Mouse (Mus musculus): ENCODE measurements around the gene Rsl24d1. TPM values are rescaled to one million over a fixed set of nuclear protein-coding genes. Genes with fewer than 3 reads are reported as not detected.
A peak's percentile ranks its signal among the peaks of the same experiment; 100 is the strongest.
"Not testable (repeated sequence)": the region's sequence is repeated elsewhere in the genome, so short reads cannot be mapped to it uniquely, and the experiment has no call there.

Gene Rsl24d1
- polyA plus RNA-seq, 1 experiment from 2014 or later = 119 TPM

GRCm38 (mm10) chr9:73103880-73104198, 9.4 kb upstream of the Rsl24d1 start:
- no peaks in the 10 kb centered on the region for H3K36me3 ChIP-seq
- H3K27me3 ChIP-seq = peaks cover 55% of the 10 kb centered on the region
- no peaks in the 10 kb centered on the region for H3K9me3 ChIP-seq (replicated peaks)
- no peak overlapping the region for H3K27ac ChIP-seq
- H3K4me3 ChIP-seq (replicated peaks) = peak overlapping the region; percentile 47
- peak overlapping the region; percentile 35; the same call in 1 of the 2 replicates for H3K9ac ChIP-seq
- peaks cover 12% of the 10 kb centered on the region for H3K4me1 ChIP-seq
- peak overlapping the region; percentile 86 for H3K4me2 ChIP-seq
- 45% methylated on average over 5 of the region's 5 CpGs for WGBS
- ATAC-seq (replicated peaks; ENCODE audit: low FRiP score) = peak; percentile 69

GRCm38 (mm10) chr9:73105141-73105540, 8.1 kb upstream of the Rsl24d1 start:
- H3K27me3 ChIP-seq = peaks cover 55% of the 10 kb centered on the region
- no peak overlapping the region for H3K4me3 ChIP-seq (replicated peaks)
- ATAC-seq (replicated peaks; ENCODE audit: low FRiP score) = no peak
- H3K27ac ChIP-seq = no peak overlapping the region
- H3K4me1 ChIP-seq = peaks cover 12% of the 10 kb centered on the region
- no peaks in the 10 kb centered on the region for H3K36me3 ChIP-seq
- H3K9me3 ChIP-seq (replicated peaks) = no peaks in the 10 kb centered on the region
- 68% methylated on average over 1 of the region's 1 CpGs for WGBS
- H3K4me2 ChIP-seq = no peak overlapping the region
- H3K9ac ChIP-seq = no peak overlapping the region

GRCm38 (mm10) chr9:73105771-73106170, 7.5 kb upstream of the Rsl24d1 start:
- Histone ChIP-seq H3K36me3 (no peaks in the 10 kb centered on the region), H3K27ac (no peak overlapping the region), H3K9ac (no peak overlapping the region), H3K4me2 (no peak overlapping the region), H3K4me1 (peaks cover 12% of the 10 kb centered on the region), H3K27me3 (peaks cover 55% of the 10 kb centered on the region), H3K9me3 (replicated peaks) (no peaks in the 10 kb centered on the region), H3K4me3 (replicated peaks) (no peak overlapping the region)
- no peak for ATAC-seq (replicated peaks; ENCODE audit: low FRiP score)

DNA sequence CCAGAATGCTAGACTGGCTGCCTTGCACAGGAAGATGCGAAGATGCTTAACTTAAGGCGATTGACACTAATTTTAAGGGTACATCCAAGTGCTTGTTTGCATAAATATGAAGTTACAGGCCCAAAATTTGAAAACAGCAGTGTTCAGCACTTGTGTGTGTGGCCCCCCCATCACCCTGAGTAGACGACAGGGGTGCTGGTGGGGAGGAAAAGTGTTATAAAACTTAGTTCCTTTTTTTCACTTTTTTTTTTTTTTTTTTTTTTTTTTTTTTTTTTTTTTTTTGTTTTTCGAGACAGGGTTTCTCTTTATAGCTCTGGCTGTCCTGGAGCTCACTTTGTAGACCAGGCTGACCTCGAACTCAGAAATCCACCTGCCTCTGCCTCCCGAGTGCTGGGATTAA, 3.5 kb downstream of the Rsl24d1 start:
- not testable (repeated sequence) for H3K27me3 ChIP-seq; H3K4me2 ChIP-seq; H3K4me3 ChIP-seq (replicated peaks); H3K27ac ChIP-seq; ATAC-seq (replicated peaks; ENCODE audit: low FRiP score); H3K9ac ChIP-seq; H3K9me3 ChIP-seq (replicated peaks)
- Histone ChIP-seq H3K4me1 (peaks cover 12% of the 10 kb centered on the region), H3K36me3 (peaks cover 63% of the 10 kb centered on the region)
- WGBS = 89% methylated on average over 5 of the region's 6 CpGs

- H3K27ac ChIP-seq = no peak overlapping the region
- no peak overlapping the region for H3K4me3 ChIP-seq (replicated peaks)
- ATAC-seq (replicated peaks; ENCODE audit: low FRiP score) = no peak
- WGBS = 85% methylated on average over 4 of the region's 4 CpGs
- no peak overlapping the region for H3K9ac ChIP-seq
- H3K27me3 ChIP-seq = no peaks in the 10 kb centered on the region
- peaks cover 75% of the 10 kb centered on the region for H3K36me3 ChIP-seq
- H3K9me3 ChIP-seq (replicated peaks) = no peaks in the 10 kb centered on the region
- peaks cover 8% of the 10 kb centered on the region for H3K4me1 ChIP-seq
- no peak overlapping the region for H3K4me2 ChIP-seq
Observed at GRCm38 (mm10) chr9:73118012-73118411, 4.8 kb downstream of the Rsl24d1 start.

DNA sequence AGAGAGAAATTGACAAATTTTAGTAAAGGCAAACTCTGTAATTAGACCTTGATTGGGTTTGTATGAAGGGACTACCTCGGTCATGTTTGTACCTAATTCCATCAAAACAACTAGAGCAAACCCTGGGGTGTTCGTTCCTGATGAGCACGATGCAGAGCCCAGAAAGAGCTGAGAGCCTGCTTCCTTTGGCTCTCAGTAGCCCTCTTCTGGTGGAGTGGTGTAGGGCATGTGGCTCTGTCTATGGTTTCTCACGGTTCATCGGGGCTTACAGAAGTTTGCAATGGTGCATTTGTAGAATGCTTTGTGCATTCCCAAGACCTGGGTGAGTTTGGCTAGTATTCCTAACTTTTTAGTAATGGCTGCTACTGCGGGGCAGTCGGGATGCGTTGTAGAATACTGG, 8.5 kb downstream of the Rsl24d1 start:
- WGBS = 75% methylated on average over 8 of the region's 8 CpGs
- Histone ChIP-seq H3K36me3 (peaks cover 92% of the 10 kb centered on the region), H3K27me3 (no peaks in the 10 kb centered on the region), H3K9ac (no peak overlapping the region), H3K4me1 (no peaks in the 10 kb centered on the region), H3K4me2 (no peak overlapping the region), H3K27ac (no peak overlapping the region), H3K4me3 (replicated peaks) (no peak overlapping the region), H3K9me3 (replicated peaks) (no peaks in the 10 kb centered on the region)
- no peak for ATAC-seq (replicated peaks; ENCODE audit: low FRiP score)

- no peak overlapping the region for H3K27ac ChIP-seq
- no peak overlapping the region for H3K9ac ChIP-seq
- H3K4me2 ChIP-seq = no peak overlapping the region
- no peak overlapping the region for H3K4me3 ChIP-seq (replicated peaks)
- H3K36me3 ChIP-seq = peaks cover 96% of the 10 kb centered on the region
- no peaks in the 10 kb centered on the region for H3K9me3 ChIP-seq (replicated peaks)
- 87% methylated on average over 8 of the region's 8 CpGs for WGBS
- ATAC-seq (replicated peaks; ENCODE audit: low FRiP score) = no peak
- no peaks in the 10 kb centered on the region for H3K27me3 ChIP-seq
- 0 out of 2 replicates have a peak, but pooled peaks cover 3% of the 10 kb centered on the region for H3K4me1 ChIP-seq
Observed at GRCm38 (mm10) chr9:73125043-73125570, 11.9 kb downstream of the Rsl24d1 start.

DNA sequence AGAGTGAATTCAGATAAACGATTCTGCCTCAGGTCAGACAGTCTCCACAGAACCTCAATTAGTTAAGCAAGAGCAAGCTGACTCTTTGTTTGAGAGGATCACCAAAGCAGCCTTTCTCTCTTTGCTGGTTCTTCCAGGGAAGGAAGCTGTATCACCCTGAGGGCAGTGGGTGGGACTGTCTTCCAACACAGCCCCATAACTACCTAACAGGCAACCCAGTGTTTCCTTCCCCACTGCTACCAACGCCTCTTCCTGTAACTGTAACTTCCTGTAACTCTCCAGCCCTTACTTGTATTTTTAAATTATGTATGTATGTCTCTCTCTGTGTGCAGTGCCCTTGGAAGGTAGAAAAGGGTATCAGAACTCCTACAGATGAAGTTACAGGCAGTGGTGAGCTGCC, 14.2 kb downstream of the Rsl24d1 start:
- Histone ChIP-seq H3K4me1 (0 out of 2 replicates have a peak, but pooled peaks cover 4% of the 10 kb centered on the region), H3K27ac (no peak overlapping the region), H3K4me2 (no peak overlapping the region), H3K9me3 (replicated peaks) (no peaks in the 10 kb centered on the region), H3K36me3 (peaks cover 74% of the 10 kb centered on the region), H3K27me3 (no peaks in the 10 kb centered on the region), H3K4me3 (replicated peaks) (no peak overlapping the region), H3K9ac (no peak overlapping the region)
- WGBS = 88% methylated on average over 2 of the region's 2 CpGs
- ATAC-seq (replicated peaks; ENCODE audit: low FRiP score) = no peak

DNA sequence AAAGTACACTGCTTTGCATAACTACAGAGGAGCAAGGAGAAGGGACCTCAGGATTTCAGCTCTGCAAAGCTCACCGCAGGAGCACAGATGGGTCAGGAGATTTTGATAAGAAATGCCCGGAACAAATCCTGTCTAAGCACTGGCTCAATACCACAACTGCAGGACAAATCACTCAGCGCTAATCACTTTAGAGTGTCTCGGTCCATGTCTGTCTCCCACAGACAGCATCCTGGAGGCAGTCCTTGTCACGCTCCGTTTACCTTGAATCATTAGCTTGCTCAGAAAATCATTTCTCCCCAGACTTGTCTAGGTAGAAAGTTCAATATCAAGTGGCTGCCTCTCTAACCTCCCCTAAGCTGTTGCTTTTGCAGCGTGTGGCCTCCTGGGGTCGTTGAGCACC, 16.6 kb downstream of the Rsl24d1 start:
- 59% methylated on average over 8 of the region's 8 CpGs for WGBS
- Histone ChIP-seq H3K27ac (no peak overlapping the region), H3K4me3 (replicated peaks) (no peak overlapping the region), H3K4me1 (0 out of 2 replicates have a peak, but pooled peaks cover 4% of the 10 kb centered on the region), H3K9me3 (replicated peaks) (no peaks in the 10 kb centered on the region), H3K4me2 (no peak overlapping the region), H3K27me3 (no peaks in the 10 kb centered on the region), H3K9ac (no peak overlapping the region), H3K36me3 (peaks cover 52% of the 10 kb centered on the region)
- no peak for ATAC-seq (replicated peaks; ENCODE audit: low FRiP score)

DNA sequence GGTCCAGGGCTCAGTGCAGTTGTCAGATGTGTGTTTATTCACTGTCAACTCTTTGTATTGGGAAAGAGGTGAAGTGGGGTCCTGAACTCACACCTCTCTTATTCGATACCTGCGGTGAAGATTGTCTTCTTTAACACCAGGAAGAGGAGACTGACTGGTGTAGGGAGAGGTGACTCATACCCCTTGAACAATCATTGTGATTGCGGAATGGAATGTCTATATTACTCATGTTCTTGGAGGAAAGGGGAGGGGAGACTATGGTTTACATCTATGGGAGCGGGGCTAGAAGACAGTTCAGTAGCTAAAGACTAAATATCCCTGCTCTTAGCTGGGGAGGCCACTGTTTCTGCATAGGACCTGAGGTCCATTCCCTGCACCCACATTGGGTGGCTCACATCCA, 17.3 kb downstream of the Rsl24d1 start:
- Histone ChIP-seq H3K36me3 (peaks cover 45% of the 10 kb centered on the region), H3K4me2 (no peak overlapping the region), H3K9me3 (replicated peaks) (no peaks in the 10 kb centered on the region), H3K4me3 (replicated peaks) (no peak overlapping the region), H3K4me1 (0 out of 2 replicates have a peak, but pooled peaks cover 4% of the 10 kb centered on the region), H3K9ac (no peak overlapping the region), H3K27me3 (no peaks in the 10 kb centered on the region), H3K27ac (no peak overlapping the region)
- 81% methylated on average over 4 of the region's 4 CpGs for WGBS
- no peak for ATAC-seq (replicated peaks; ENCODE audit: low FRiP score)

DNA sequence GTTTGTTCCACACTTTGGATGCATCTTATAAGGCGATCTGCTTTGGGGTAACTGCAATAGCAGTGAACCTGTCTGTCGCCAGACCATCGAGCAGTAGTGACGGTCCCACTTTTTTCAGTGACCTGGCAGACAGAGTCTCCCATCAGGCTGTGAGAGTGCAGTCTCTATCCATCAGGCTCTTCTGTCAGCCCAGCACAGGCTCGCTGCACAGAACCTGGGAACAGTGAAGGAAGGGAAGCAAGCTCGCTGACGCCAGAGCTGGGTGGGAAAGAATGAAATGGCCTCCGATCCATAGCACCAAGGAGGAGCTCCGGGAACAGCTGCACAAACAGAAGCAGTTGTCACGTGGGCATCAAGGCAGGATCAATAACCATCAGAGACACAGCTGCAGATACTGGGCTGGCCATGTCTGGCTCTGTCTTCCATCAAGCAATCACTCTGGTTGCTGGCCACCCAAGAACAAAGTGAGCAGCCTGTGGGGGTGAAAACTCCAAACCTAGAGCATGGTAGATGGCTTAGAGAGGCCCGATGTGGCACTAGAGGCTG, 24.2 kb downstream of the Rsl24d1 start:
- Histone ChIP-seq H3K9me3 (replicated peaks) (no peaks in the 10 kb centered on the region), H3K4me2 (no peak overlapping the region), H3K27me3 (no peaks in the 10 kb centered on the region), H3K9ac (no peak overlapping the region), H3K4me1 (no peaks in the 10 kb centered on the region), H3K36me3 (no peaks in the 10 kb centered on the region), H3K4me3 (replicated peaks) (no peak overlapping the region), H3K27ac (no peak overlapping the region)
- 50% methylated on average over 11 of the region's 11 CpGs for WGBS
- no peak for ATAC-seq (replicated peaks; ENCODE audit: low FRiP score)

DNA sequence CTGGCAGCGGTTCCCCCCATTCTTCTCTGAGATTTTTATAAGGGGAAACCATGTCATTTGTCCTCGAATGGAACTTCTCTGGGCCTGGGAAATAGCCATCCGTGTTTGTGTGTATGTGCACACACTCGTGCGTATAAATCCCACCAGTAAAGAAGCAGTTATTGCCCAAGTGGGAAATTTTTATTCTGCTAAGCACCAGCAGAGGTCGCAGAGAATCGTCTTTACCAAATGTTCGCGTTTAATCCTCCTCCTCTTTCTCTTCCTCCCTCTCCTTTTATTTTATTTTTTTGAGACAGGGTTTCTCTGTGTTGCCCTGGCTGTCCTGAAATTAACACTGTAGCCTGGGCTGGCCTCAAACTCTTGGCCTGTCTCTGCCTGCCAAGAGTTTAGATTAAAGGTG, 41.1 kb downstream of the Rsl24d1 start:
- Histone ChIP-seq H3K9me3 (replicated peaks) (no peaks in the 10 kb centered on the region), H3K4me1 (no peaks in the 10 kb centered on the region), H3K9ac (no peak overlapping the region), H3K4me2 (no peak overlapping the region), H3K4me3 (replicated peaks) (no peak overlapping the region), H3K36me3 (no peaks in the 10 kb centered on the region), H3K27me3 (no peaks in the 10 kb centered on the region), H3K27ac (no peak overlapping the region)
- 57% methylated on average over 9 of the region's 9 CpGs for WGBS
- no peak for ATAC-seq (replicated peaks; ENCODE audit: low FRiP score)

DNA sequence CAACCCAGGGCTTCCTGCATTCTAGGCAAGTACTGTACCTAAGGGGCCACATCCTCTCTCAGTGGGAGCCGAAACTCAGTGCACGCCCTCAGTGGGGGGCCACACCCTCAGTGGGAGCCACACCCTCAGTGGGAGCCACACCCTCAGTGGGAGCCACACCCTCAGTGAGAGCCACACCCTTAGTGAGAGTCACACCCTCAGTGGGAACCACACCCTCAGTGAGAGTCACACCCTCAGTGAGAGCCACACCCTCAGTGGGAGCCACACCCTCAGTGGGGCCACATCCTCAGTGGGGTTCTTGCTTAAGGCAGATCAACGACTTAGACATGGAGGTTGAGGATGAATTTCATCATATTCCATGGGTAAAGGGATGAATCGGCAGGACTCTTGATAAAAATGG, 44.7 kb downstream of the Rsl24d1 start:
- Histone ChIP-seq H3K36me3 (no peaks in the 10 kb centered on the region), H3K27ac (no peak overlapping the region), H3K4me1 (no peaks in the 10 kb centered on the region), H3K9me3 (replicated peaks) (no peaks in the 10 kb centered on the region), H3K9ac (no peak overlapping the region), H3K4me3 (replicated peaks) (no peak overlapping the region), H3K27me3 (peaks cover 8% of the 10 kb centered on the region), H3K4me2 (no peak overlapping the region)
- WGBS = 80% methylated on average over 4 of the region's 4 CpGs
- no peak for ATAC-seq (replicated peaks; ENCODE audit: low FRiP score)

Measured in kidney, embryonic 15.5 days (tissue).